Mouse (Mus musculus): ENCODE results near the gene Thoc6. TPM values are rescaled to one million over a fixed set of nuclear protein-coding genes. Genes with fewer than 3 reads are reported as not detected.

The Thoc6 gene
- total RNA-seq, 2 experiments from 2014 or later, result 5.5 to 7.2 TPM

GRCm38 (mm10) chr17:23620351-23620750 lies 53.3 kb downstream of the Thoc6 start:
- H3K4me3 ChIP-seq, result no peak overlapping the region
- TF ChIP-seq CTCF (IDR thresholded peaks at IDR 0.05), result no peak
- DNase-seq (ENCODE audit: extremely low spot score in 1 of 2, low spot score in 2 of 2), result no peak
- H3K27ac ChIP-seq, result no peak overlapping the region
- intact Hi-C loops (cut with DNase I), result no loop called here

Other genes starting within 250 kb of the Thoc6 start
- gene Vmn2r117, start 194.2 kb downstream of the Thoc6 start, total RNA-seq (2021), result not detected
- 1 to 10 TPM; 6.8 TPM for gene Zfp213, start 109.6 kb downstream of the Thoc6 start, total RNA-seq (2021)
- gene Zfp13, start 74.4 kb downstream of the Thoc6 start, total RNA-seq (2021), result 10 to 100 TPM; 24.7 to 32.0 TPM
- not detected for gene Zscan10, start 73.0 kb downstream of the Thoc6 start, total RNA-seq (2021)
- under 1 TPM; 0.07 to 0.12 TPM for gene Mmp25, start 28.6 kb downstream of the Thoc6 start, total RNA-seq (2021)
- not detected for gene Bicdl2, start 13.4 kb downstream of the Thoc6 start, total RNA-seq (2021)
- 100 to 1,000 TPM; 127 to 129 TPM for gene Hcfc1r1, start 286 bp downstream of the Thoc6 start, total RNA-seq (2021)
- gene Tnfrsf12a, start 3.6 kb upstream of the Thoc6 start, total RNA-seq (2021), result 10 to 100 TPM; 10.3 to 14.3 TPM
- gene Cldn6, start 5.4 kb upstream of the Thoc6 start, total RNA-seq (2021), result not detected
- gene Cldn9, start 10.1 kb upstream of the Thoc6 start, total RNA-seq (2021), result under 1 TPM in 1 of 2 experiments, not detected in 1; 0.23 TPM
- gene 1520401A03Rik, start 48.9 kb upstream of the Thoc6 start, total RNA-seq (2021), result under 1 TPM; 0.23 to 0.32 TPM
- 1 to 10 TPM; 4.3 TPM for gene Pkmyt1, start 52.5 kb upstream of the Thoc6 start, total RNA-seq (2021)
- gene Paqr4, start 67.0 kb upstream of the Thoc6 start, total RNA-seq (2021), result 10 to 100 TPM; 50.9 to 56.0 TPM
- under 1 TPM; 0.68 TPM for gene Kremen2, start 72.0 kb upstream of the Thoc6 start, total RNA-seq (2021)
- 100 to 1,000 TPM; 425 to 428 TPM for gene Flywch1, start 97.7 kb upstream of the Thoc6 start, total RNA-seq (2021)
- 10 to 100 TPM; 11.9 to 13.7 TPM for gene Flywch2, start 112.2 kb upstream of the Thoc6 start, total RNA-seq (2021)
- 100 to 1,000 TPM; 671 to 678 TPM for gene Srrm2, start 116.7 kb upstream of the Thoc6 start, total RNA-seq (2021)
- gene Elob, start 155.3 kb upstream of the Thoc6 start, total RNA-seq (2021), result 100 to 1,000 TPM; 337 to 365 TPM
- not detected for gene Prss33, start 162.2 kb upstream of the Thoc6 start, total RNA-seq (2021)
- not detected for gene Prss32, start 170.0 kb upstream of the Thoc6 start, total RNA-seq (2021)
- gene Prss41, start 170.3 kb upstream of the Thoc6 start, total RNA-seq (2021), result 1 to 10 TPM; 1.1 to 2.2 TPM
- not detected for gene Prss21, start 194.2 kb upstream of the Thoc6 start, total RNA-seq (2021)
- gene Dcpp1, start 207.0 kb upstream of the Thoc6 start, total RNA-seq (2021), result not detected
- gene Dcpp2, start 207.0 kb upstream of the Thoc6 start, total RNA-seq (2021), result not detected
- gene Dcpp3, start 243.6 kb upstream of the Thoc6 start, total RNA-seq (2021), result not detected

Data from left cerebral cortex, adult 2 months (tissue).